15 mouse cellular contexts compared by ENCODE assay signal in the genomic region with DNA sequence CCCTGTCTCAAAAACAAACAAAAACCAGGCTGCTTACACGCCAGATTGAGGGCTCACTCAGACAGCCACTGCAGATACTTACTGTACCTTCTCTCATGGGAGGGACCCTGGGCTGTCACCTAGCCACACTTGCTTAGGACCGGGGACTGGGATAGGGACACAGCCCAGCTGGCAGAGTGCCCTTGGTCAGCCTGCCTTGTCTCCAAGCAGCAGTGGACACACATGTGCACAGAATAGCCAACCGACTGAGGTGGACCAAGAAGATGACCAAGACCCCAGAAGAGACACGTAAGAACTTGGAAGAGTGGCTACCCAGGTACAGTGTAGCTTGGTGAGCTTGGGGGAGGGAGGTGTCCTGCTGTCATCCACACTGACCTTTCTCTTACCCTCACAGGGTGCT. TPM values are rescaled to one million over a fixed set of nuclear protein-coding genes. Genes with fewer than 3 reads are reported as not detected.
DNase-seq lines count a peak whose midpoint lies in the region; ATAC-seq and TF ChIP-seq lines count a peak whose summit lies in the region.
"Had no signal": no experiment of that assay in that cellular context is flagged by ENCODE, and none has a peak within 500 bp of the region (broad histone marks: within the 10 kb centered on the region; RNA-seq: fewer than 3 reads in every experiment).

No protein-coding gene starts in this region.

- H3K9ac ChIP-seq in kidney, postnatal 0 days (ENCODE audit: low read depth, low read length): no peak overlapping the region
- no peak overlapping the region for H3K9ac ChIP-seq in stomach, embryonic 15.5 days
- H3K9ac ChIP-seq: liver, embryonic 12.5 days; neural tube, embryonic 13.5 days had no signal

- H3K4me3 ChIP-seq in kidney, postnatal 0 days (replicated peaks; ENCODE audit: low read depth, low read length): no peak overlapping the region
- no peak overlapping the region for H3K4me3 ChIP-seq in limb, embryonic 10.5 days
- H3K4me3 ChIP-seq in stomach, embryonic 15.5 days (replicated peaks): no peak overlapping the region
- H3K4me3 ChIP-seq: layer of hippocampus, adult 2 months; liver, embryonic 12.5 days; midbrain, embryonic 10.5 days; neural tube, embryonic 13.5 days had no signal

- H3K4me1 ChIP-seq in kidney, postnatal 0 days (replicated peaks; ENCODE audit: insufficient read depth, low read length): peaks cover 12% of the 10 kb centered on the region; the same call in 1 of the 2 replicates
- H3K4me1 ChIP-seq in limb, embryonic 10.5 days: peaks cover 63% of the 10 kb centered on the region
- H3K4me1 ChIP-seq in stomach, embryonic 15.5 days: peaks cover 16% of the 10 kb centered on the region

- H3K27ac ChIP-seq in kidney, postnatal 0 days: peak overlapping the region; percentile 80; the same call in 1 of the 2 replicates
- peak overlapping the region; percentile 92 for H3K27ac ChIP-seq in limb, embryonic 10.5 days
- H3K27ac ChIP-seq in stomach, embryonic 15.5 days: peak overlapping the region; percentile 91
- H3K27ac ChIP-seq: layer of hippocampus, adult 2 months; liver, embryonic 12.5 days had no signal

- peaks cover 16% of the 10 kb centered on the region; the same call in 1 of the 2 replicates for H3K36me3 ChIP-seq in kidney, postnatal 0 days (ENCODE audit: insufficient read depth, low read length)
- peaks cover 56% of the 10 kb centered on the region for H3K36me3 ChIP-seq in limb, embryonic 10.5 days
- H3K36me3 ChIP-seq in stomach, embryonic 15.5 days: no peaks in the 10 kb centered on the region

- H3K9me3 ChIP-seq in kidney, postnatal 0 days (replicated peaks; ENCODE audit: low read length): no peaks in the 10 kb centered on the region
- no peaks in the 10 kb centered on the region for H3K9me3 ChIP-seq in limb, embryonic 10.5 days (replicated peaks)
- no peaks in the 10 kb centered on the region for H3K9me3 ChIP-seq in stomach, embryonic 15.5 days
- H3K9me3 ChIP-seq: liver, embryonic 12.5 days; midbrain, embryonic 10.5 days; neural tube, embryonic 13.5 days had no signal

- TF ChIP-seq CTCF in kidney, postnatal 0 days (IDR thresholded peaks at IDR 0.05; ENCODE audit: low read depth): no peak

- WGBS in kidney, postnatal 0 days: 81% methylated on average over 4 of the region's 4 CpGs
- 86% methylated on average over 4 of the region's 4 CpGs for WGBS in limb, embryonic 10.5 days
- WGBS in stomach, embryonic 15.5 days: 80% methylated on average over 4 of the region's 4 CpGs

- ATAC-seq in kidney, postnatal 0 days (replicated peaks; ENCODE audit: low FRiP score, low read depth): no peak
- no peak for ATAC-seq in stomach, embryonic 15.5 days (ENCODE audit: insufficient read depth, low FRiP score, low read depth)
- ATAC-seq: forebrain, embryonic 16.5 days; liver, embryonic 12.5 days had no signal

- no peaks in the 10 kb centered on the region for H3K27me3 ChIP-seq in kidney, postnatal 0 days (ENCODE audit: insufficient read depth, low read length)
- H3K27me3 ChIP-seq in limb, embryonic 10.5 days (ENCODE audit: low read depth, poor library complexity, severe bottlenecking): no peaks in the 10 kb centered on the region
- H3K27me3 ChIP-seq in stomach, embryonic 15.5 days (replicated peaks): no peaks in the 10 kb centered on the region
- H3K27me3 ChIP-seq: liver, embryonic 12.5 days; neural tube, embryonic 13.5 days had no signal

- H3K4me2 ChIP-seq in kidney, postnatal 0 days (ENCODE audit: low read length): no peak overlapping the region
- no peak overlapping the region for H3K4me2 ChIP-seq in stomach, embryonic 15.5 days
- H3K4me2 ChIP-seq: liver, embryonic 12.5 days; neural tube, embryonic 13.5 days had no signal

- peak; percentile 39 for DNase-seq in adrenal gland, postnatal 14 days
- DNase-seq in adrenal gland, adult 8-10 months: no peak
- no peak for DNase-seq in kidney, postnatal 0 days (ENCODE audit: low spot score)
- no peak for DNase-seq in kidney, adult 8-10 months
- DNase-seq in limb, embryonic 10.5 days (ENCODE audit: low spot score): no peak
- DNase-seq in layer of hippocampus, adult 9-10 months (ENCODE audit: low spot score): no peak
- no peak for DNase-seq in right cerebral cortex, postnatal 14 days
- DNase-seq: thymus, postnatal 14 days had no signal

RNA-seq across cellular contexts. Expression of gene Nthl1, which starts 5.7 kb away (rescaled TPM):
- 7.2 and 7.7 TPM in 2 replicates for total RNA-seq in adrenal gland, postnatal 14 days (2021)
- 10 to 100 TPM in 3 of 4 experiments, 1 to 10 TPM in 1; 9.0 to 17.3 (median 12.1) TPM for total RNA-seq in adrenal gland, adult 8-10 months (2022)
- 13.4 and 14.9 TPM in 2 replicates for polyA plus RNA-seq in kidney, postnatal 0 days (2015; fragmentation: Nextera tagmentation; extraction: Ambion mirVana)
- 27.5 and 31.2 TPM in 2 replicates for polyA plus RNA-seq in limb, embryonic 10.5 days (2016; fragmentation: Nextera tagmentation; extraction: Ambion mirVana)
- 18.7 and 20.3 TPM in 2 replicates for polyA plus RNA-seq in stomach, embryonic 15.5 days (2015; fragmentation: Nextera tagmentation; extraction: Ambion mirVana)

RNA-seq across cellular contexts. Expression of gene Tsc2, which starts 5.8 kb away (rescaled TPM):
- total RNA-seq in adrenal gland, postnatal 14 days (2021): 100 and 110 TPM in 2 replicates
- total RNA-seq in adrenal gland, adult 8-10 months (2022): 100 to 1,000 TPM in 3 of 4 experiments, 10 to 100 TPM in 1; 79.2 to 135 (median 111) TPM
- 36.4 and 42.4 TPM in 2 replicates for polyA plus RNA-seq in kidney, postnatal 0 days (2015; fragmentation: Nextera tagmentation; extraction: Ambion mirVana)
- polyA plus RNA-seq in limb, embryonic 10.5 days (2016; fragmentation: Nextera tagmentation; extraction: Ambion mirVana): 63.2 and 79.5 TPM in 2 replicates
- 45.4 TPM in 2 replicates for polyA plus RNA-seq in stomach, embryonic 15.5 days (2015; fragmentation: Nextera tagmentation; extraction: Ambion mirVana)

RNA-seq across cellular contexts. Expression of gene Slc9a3r2, which starts 11.9 kb away (rescaled TPM):
- 90.2 and 99.1 TPM in 2 replicates for total RNA-seq in adrenal gland, postnatal 14 days (2021)
- 10 to 100 TPM; 45.9 to 78.6 (median 73.7) TPM for total RNA-seq in adrenal gland, adult 8-10 months (2022)
- 141 and 145 TPM in 2 replicates for polyA plus RNA-seq in kidney, postnatal 0 days (2015; fragmentation: Nextera tagmentation; extraction: Ambion mirVana)
- 47.2 and 57.1 TPM in 2 replicates for polyA plus RNA-seq in limb, embryonic 10.5 days (2016; fragmentation: Nextera tagmentation; extraction: Ambion mirVana)
- polyA plus RNA-seq in stomach, embryonic 15.5 days (2015; fragmentation: Nextera tagmentation; extraction: Ambion mirVana): 51.0 and 53.7 TPM in 2 replicates

RNA-seq across cellular contexts. Expression of gene Npw, which starts 20.0 kb away (rescaled TPM):
- not detected in 2 replicates for total RNA-seq in adrenal gland, postnatal 14 days (2021)
- not detected for total RNA-seq in adrenal gland, adult 8-10 months (2022)
- 0.32 and 0.38 TPM in 2 replicates for polyA plus RNA-seq in kidney, postnatal 0 days (2015; fragmentation: Nextera tagmentation; extraction: Ambion mirVana)
- polyA plus RNA-seq in limb, embryonic 10.5 days (2016; fragmentation: Nextera tagmentation; extraction: Ambion mirVana): 0.88 and 1.1 TPM in 2 replicates
- 0.30 and 0.46 TPM in 2 replicates for polyA plus RNA-seq in stomach, embryonic 15.5 days (2015; fragmentation: Nextera tagmentation; extraction: Ambion mirVana)
- total RNA-seq: heart, postnatal 10 days had no signal
- polyA plus RNA-seq: forebrain, embryonic 16.5 days; midbrain, embryonic 10.5 days; neural tube, embryonic 13.5 days had no signal

RNA-seq across cellular contexts. Expression of gene Zfp598, which starts 31.3 kb away (rescaled TPM):
- total RNA-seq in adrenal gland, postnatal 14 days (2021): 44.5 and 47.4 TPM in 2 replicates
- 10 to 100 TPM; 44.9 to 59.4 (median 50.8) TPM for total RNA-seq in adrenal gland, adult 8-10 months (2022)
- polyA plus RNA-seq in kidney, postnatal 0 days (2015; fragmentation: Nextera tagmentation; extraction: Ambion mirVana): 17.5 and 18.1 TPM in 2 replicates
- 34.5 and 36.7 TPM in 2 replicates for polyA plus RNA-seq in limb, embryonic 10.5 days (2016; fragmentation: Nextera tagmentation; extraction: Ambion mirVana)
- polyA plus RNA-seq in stomach, embryonic 15.5 days (2015; fragmentation: Nextera tagmentation; extraction: Ambion mirVana): 19.3 and 22.1 TPM in 2 replicates
